Mouse (Mus musculus): ENCODE data around the gene G530012D18Rik. TPM values are rescaled to one million over a fixed set of nuclear protein-coding genes. Genes with fewer than 3 reads are reported as not detected.

Gene G530012D18Rik
- polyA plus RNA-seq (2012; rRNA removed; ENCODE audit: low replicate concordance) = not detected in 2 replicates

DNA sequence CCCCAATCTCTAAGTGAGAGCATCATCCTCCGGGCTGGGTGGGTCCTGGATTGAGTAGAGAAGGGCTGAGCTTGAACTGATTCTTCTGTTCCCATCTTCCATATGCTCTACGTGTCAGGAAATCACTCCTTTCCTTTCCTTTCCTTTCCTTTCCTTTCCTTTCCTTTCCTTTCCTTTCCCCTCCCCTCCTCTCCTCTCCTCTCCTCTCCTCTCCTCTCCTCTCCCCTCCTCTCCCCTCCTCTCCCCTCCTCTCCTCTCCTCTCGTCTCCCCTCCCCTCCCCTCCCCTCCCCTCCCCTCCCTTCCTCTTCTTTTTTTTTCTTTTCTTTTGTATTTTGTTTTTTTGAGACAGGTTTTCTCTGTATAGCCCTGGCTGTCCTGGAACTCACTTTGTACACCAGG, at the start of gene G530012D18Rik:
Gene G530012D18Rik, plus strand, starts transcription at position 301 of the 400 bp plus-strand sequence.

DNA sequence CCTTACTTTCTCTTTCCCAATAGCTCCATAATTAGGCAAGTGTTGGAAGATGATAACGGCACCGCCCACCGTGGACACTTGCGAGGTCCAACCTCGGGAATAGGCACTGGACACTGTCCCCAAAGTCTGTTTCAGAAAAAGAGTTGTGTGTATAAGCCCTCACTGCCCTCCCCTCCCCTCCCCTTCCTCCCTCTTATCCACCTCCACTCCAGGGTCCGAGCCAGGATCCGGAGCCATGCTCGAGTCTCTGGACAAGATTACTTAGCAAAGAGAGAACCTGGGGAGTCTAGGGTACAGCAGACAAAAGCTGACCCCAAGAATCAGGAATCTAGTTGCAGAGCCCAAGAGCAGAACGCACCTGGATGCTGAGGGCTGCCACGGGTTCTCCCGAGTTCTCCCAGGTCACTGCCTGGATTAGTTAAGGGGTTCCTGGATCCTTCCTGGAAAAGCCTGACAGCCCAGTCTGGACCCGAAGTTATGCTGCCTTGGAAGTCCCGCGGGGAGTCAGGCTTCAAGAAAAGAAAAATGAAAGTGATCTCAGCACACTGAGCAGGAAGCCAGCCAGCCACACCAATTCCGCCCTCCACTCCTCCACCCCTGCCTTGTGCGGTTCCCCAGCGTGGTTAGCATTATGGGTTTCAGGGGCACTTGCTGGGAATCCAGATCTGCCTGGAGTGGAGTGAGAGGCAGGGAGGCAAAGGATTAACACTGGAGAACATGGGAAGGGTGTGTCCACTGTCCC, 23.0 kb downstream of the G530012D18Rik start, which contains the start of gene Sp110:
Gene Sp110, minus strand, starts transcription at position 547 of the 742 bp plus-strand sequence.

DNA sequence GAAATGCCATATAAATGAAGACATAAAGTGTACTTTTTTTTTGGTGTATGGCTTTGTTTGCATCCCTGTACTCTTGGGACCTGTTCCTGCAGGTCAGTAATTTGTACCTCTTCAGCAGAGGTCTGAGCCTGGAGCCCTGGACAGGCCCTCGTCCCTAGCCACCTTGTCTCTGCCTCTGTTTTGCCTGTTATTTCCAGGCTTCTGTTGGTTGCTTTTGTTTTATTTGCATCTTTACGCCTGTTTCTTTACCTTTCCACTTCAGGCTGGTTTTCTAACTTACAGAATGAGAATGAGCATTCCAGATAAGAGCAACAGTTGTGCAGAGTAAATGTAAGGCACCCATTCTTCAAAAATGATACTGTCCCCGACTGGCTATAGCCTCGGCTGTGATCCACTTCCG, 24.6 kb downstream of the G530012D18Rik start, which contains the start of gene Sp140:
Gene Sp140, plus strand, starts transcription at position 301 of the 400 bp plus-strand sequence.

Other genes with a start within 250 kb of the G530012D18Rik start
- 14.0 and 16.9 TPM in 2 replicates for gene Sp110, start 23.1 kb downstream of the G530012D18Rik start, polyA plus RNA-seq (2012; rRNA removed; ENCODE audit: low replicate concordance)
- gene Sp140, start 24.7 kb downstream of the G530012D18Rik start, polyA plus RNA-seq (2012; rRNA removed; ENCODE audit: low replicate concordance) = 7.9 and 10.4 TPM in 2 replicates
- 21.1 and 29.5 TPM in 2 replicates for gene Sp100, start 74.3 kb downstream of the G530012D18Rik start, polyA plus RNA-seq (2012; rRNA removed; ENCODE audit: low replicate concordance)
- gene A630001G21Rik, start 203.0 kb downstream of the G530012D18Rik start, polyA plus RNA-seq (2012; rRNA removed; ENCODE audit: low replicate concordance) = 1.9 and 3.1 TPM in 2 replicates
- gene Cab39, start 217.8 kb downstream of the G530012D18Rik start, polyA plus RNA-seq (2012; rRNA removed; ENCODE audit: low replicate concordance) = 36.4 and 46.6 TPM in 2 replicates

Data from subcutaneous adipose tissue, adult 2 months (tissue).